Mouse (Mus musculus) liver, embryonic 15.5 days (tissue): ENCODE data around the gene Tfb1m. TPM values are rescaled to one million over a fixed set of nuclear protein-coding genes. Genes with fewer than 3 reads are reported as not detected.

Experiments used
- ATAC-seq: fragments of 200-750 bp; cut with Nextera tagmentation; 2 replicates; pipeline ENCODE4 v1.8.0; 2017; ENCODE audit warnings: moderate number of reproducible peaks, mild to moderate bottlenecking, moderate library complexity; ENCODE audit not compliant: insufficient read depth
- H3K27ac ChIP-seq: fragments of 300-500 bp; sonication (generic); replicated peaks from 2 replicates; pipeline ENCODE4 v1.5.1; 2015; ENCODE audit warnings: mild to moderate bottlenecking, inconsistent platforms
- H3K27me3 ChIP-seq: fragments of 300-500 bp; sonication (generic); 2 replicates; pipeline ENCODE4 v1.6.1; 2015; ENCODE audit warnings: mild to moderate bottlenecking, inconsistent platforms
- H3K36me3 ChIP-seq: fragments of 300-500 bp; sonication (generic); replicated peaks from 2 replicates; pipeline ENCODE4 v1.6.1; 2015; ENCODE audit warnings: moderate library complexity, mild to moderate bottlenecking, inconsistent platforms
- H3K4me1 ChIP-seq: fragments of 300-500 bp; sonication (generic); replicated peaks from 2 replicates; pipeline ENCODE4 v1.6.1; 2015; ENCODE audit warnings: inconsistent platforms
- H3K4me2 ChIP-seq: fragments of 300-500 bp; sonication (generic); 2 replicates; pipeline ENCODE4 v1.6.1; 2015; ENCODE audit warnings: moderate library complexity, mild to moderate bottlenecking, inconsistent platforms
- H3K4me3 ChIP-seq: fragments of 300-500 bp; sonication (generic); replicated peaks from 2 replicates; pipeline ENCODE4 v1.5.1; 2015; ENCODE audit warnings: mild to moderate bottlenecking, inconsistent platforms
- H3K9ac ChIP-seq: fragments of 300-500 bp; sonication (generic); 2 replicates; pipeline ENCODE4 v1.6.1; 2015; ENCODE audit warnings: moderate library complexity, mild to moderate bottlenecking, inconsistent platforms
- H3K9me3 ChIP-seq: fragments of 300-500 bp; sonication (generic); replicated peaks from 2 replicates; pipeline ENCODE4 v1.6.1; 2016; ENCODE audit warnings: inconsistent platforms
- WGBS: fragments of 180-500 bp; shearing (Covaris S2); methylation state at CpG from one replicate; pipeline ENCODE4 v1.1.7; 2015; ENCODE audit warnings: mixed read lengths; ENCODE audit not compliant: insufficient replicate concordance; 5-methylcytosine and 5-hydroxymethylcytosine counted together
- polyA plus RNA-seq: library from polyadenylated mRNA; unstranded; fragments of >200 nt; fragmentation: Nextera tagmentation; extraction: Ambion mirVana; gene quantifications from 2 replicates; pipeline ENCODE4 v1.2.1, GENCODE M21; 2015

Gene Tfb1m
- polyA plus RNA-seq = 9.6 and 11.4 TPM in 2 replicates

- Histone ChIP-seq H3K36me3 (no peaks in the 10 kb centered on the region), H3K27me3 (no peaks in the 10 kb centered on the region), H3K9me3 (no peaks in the 10 kb centered on the region), H3K9ac (peak within 1 kb of the TSS; percentile 61), H3K27ac (peak within 1 kb of the TSS; percentile 87), H3K4me1 (peaks cover 24% of the 10 kb centered on the region), H3K4me2 (peak within 1 kb of the TSS; percentile 88), H3K4me3 (peak within 1 kb of the TSS; percentile 84)
- ATAC-seq = peak; percentile 100
- under 1% methylated on average over 60 of the region's 60 CpGs for WGBS
Measured at GRCm38 (mm10) chr17:3557331-3558311, at the start of gene Tfb1m. Tfb1m (minus strand) TSS chr17:3557781.

GRCm38 (mm10) chr17:3602954-3603672 is 45.5 kb upstream of the Tfb1m start:
- WGBS = 65% methylated on average over 6 of the region's 6 CpGs
- Histone ChIP-seq H3K9me3 (no peaks in the 10 kb centered on the region), H3K4me2 (no peak overlapping the region), H3K27me3 (no peaks in the 10 kb centered on the region), H3K27ac (no peak overlapping the region), H3K36me3 (no peaks in the 10 kb centered on the region), H3K4me3 (no peak overlapping the region), H3K4me1 (no peaks in the 10 kb centered on the region), H3K9ac (no peak overlapping the region)
- ATAC-seq = no peak

- no peak for ATAC-seq
- Histone ChIP-seq H3K27me3 (no peaks in the 10 kb centered on the region), H3K9me3 (no peaks in the 10 kb centered on the region), H3K4me1 (no peaks in the 10 kb centered on the region), H3K4me2 (no peak overlapping the region), H3K4me3 (no peak overlapping the region), H3K9ac (no peak overlapping the region), H3K36me3 (no peaks in the 10 kb centered on the region), H3K27ac (no peak overlapping the region)
- 41% methylated on average over 1 of the region's 1 CpGs for WGBS
Measured at GRCm38 (mm10) chr17:3598393-3598792, 40.8 kb upstream of the Tfb1m start.

GRCm38 (mm10) chr17:3597866-3598265 is 40.3 kb upstream of the Tfb1m start:
- H3K4me2 ChIP-seq = no peak overlapping the region
- no peaks in the 10 kb centered on the region for H3K9me3 ChIP-seq
- no peaks in the 10 kb centered on the region for H3K4me1 ChIP-seq
- no peak overlapping the region for H3K4me3 ChIP-seq
- no peak overlapping the region for H3K27ac ChIP-seq
- 33% methylated on average over 1 of the region's 1 CpGs for WGBS
- no peak overlapping the region for H3K9ac ChIP-seq
- H3K27me3 ChIP-seq = no peaks in the 10 kb centered on the region
- H3K36me3 ChIP-seq = no peaks in the 10 kb centered on the region
- no peak for ATAC-seq

DNA sequence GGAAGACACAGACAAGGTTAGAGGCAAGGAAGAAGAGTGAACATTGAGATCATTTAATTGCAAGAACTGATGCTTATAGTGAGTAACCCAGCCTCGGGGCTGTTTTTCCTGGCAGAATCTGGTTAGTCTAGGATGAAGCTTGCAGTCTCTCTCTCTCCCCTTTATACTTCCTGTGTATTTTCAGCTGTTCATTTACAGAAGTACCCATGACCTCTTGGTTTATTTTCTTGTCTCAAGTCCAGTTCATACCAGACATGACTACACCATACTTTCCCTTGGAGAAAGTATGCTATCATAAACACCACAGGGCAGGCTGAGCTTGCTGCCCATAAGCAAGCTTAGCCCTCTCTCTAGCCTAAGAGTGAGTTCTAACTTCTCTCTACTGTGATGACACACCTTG is 39.5 kb upstream of the Tfb1m start:
- whole genome bisulfite sequencing = 47% methylated on average over 1 of the region's 1 CpGs
- no peak overlapping the region for H3K9ac ChIP-seq
- no peak for ATAC-seq
- no peaks in the 10 kb centered on the region for H3K9me3 ChIP-seq
- no peak overlapping the region for H3K27ac ChIP-seq
- no peaks in the 10 kb centered on the region for H3K36me3 ChIP-seq
- no peaks in the 10 kb centered on the region for H3K27me3 ChIP-seq
- no peak overlapping the region for H3K4me3 ChIP-seq
- H3K4me1 ChIP-seq = no peaks in the 10 kb centered on the region
- no peak overlapping the region for H3K4me2 ChIP-seq

GRCm38 (mm10) chr17:3570876-3571275 is 13.3 kb upstream of the Tfb1m start:
- Histone ChIP-seq H3K9me3 (no peaks in the 10 kb centered on the region), H3K4me2 (no peak overlapping the region), H3K4me3 (no peak overlapping the region), H3K4me1 (no peaks in the 10 kb centered on the region), H3K27me3 (no peaks in the 10 kb centered on the region), H3K27ac (no peak overlapping the region), H3K9ac (no peak overlapping the region), H3K36me3 (no peaks in the 10 kb centered on the region)
- 5% methylated on average over 12 of the region's 12 CpGs for WGBS
- ATAC-seq = no peak

- Histone ChIP-seq H3K27me3 (no peaks in the 10 kb centered on the region), H3K4me3 (no peak overlapping the region), H3K9me3 (no peaks in the 10 kb centered on the region), H3K4me1 (peaks cover 9% of the 10 kb centered on the region), H3K36me3 (no peaks in the 10 kb centered on the region), H3K4me2 (no peak overlapping the region), H3K9ac (no peak overlapping the region), H3K27ac (no peak overlapping the region)
- WGBS = 50% methylated on average over 8 of the region's 8 CpGs
- ATAC-seq = no peak
Measured at GRCm38 (mm10) chr17:3562405-3562804, 4.8 kb upstream of the Tfb1m start.

DNA sequence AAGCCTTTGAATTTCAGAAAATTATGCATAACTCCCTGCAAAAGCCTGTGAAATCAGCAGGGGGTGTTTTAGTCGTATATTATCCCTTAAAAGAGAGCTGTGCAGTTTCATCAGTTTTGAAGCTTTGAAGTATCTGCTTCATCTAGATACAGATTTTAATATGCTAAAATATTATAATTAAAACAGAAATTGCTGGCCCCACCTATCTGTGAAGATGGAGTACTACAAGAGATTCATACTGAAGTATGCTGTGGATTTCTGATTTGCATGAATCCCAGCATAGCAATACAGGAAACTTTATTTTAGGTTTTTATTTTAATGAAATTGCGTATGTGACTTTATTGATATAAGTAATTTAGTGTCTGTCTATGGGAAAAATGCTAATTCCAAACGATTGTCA is 3.0 kb upstream of the Tfb1m start:
- no peak overlapping the region for H3K4me3 ChIP-seq
- no peaks in the 10 kb centered on the region for H3K9me3 ChIP-seq
- H3K4me1 ChIP-seq = peaks cover 24% of the 10 kb centered on the region
- H3K9ac ChIP-seq = no peak overlapping the region
- ATAC-seq = no peak
- H3K27ac ChIP-seq = no peak overlapping the region
- H3K36me3 ChIP-seq = no peaks in the 10 kb centered on the region
- no peak overlapping the region for H3K4me2 ChIP-seq
- no peaks in the 10 kb centered on the region for H3K27me3 ChIP-seq
- WGBS = 39% methylated on average over 3 of the region's 3 CpGs

- peaks cover 24% of the 10 kb centered on the region for H3K4me1 ChIP-seq
- peak overlapping the region; percentile 73 for H3K27ac ChIP-seq
- H3K36me3 ChIP-seq = no peaks in the 10 kb centered on the region
- no peak for ATAC-seq
- WGBS = 74% methylated on average over 9 of the region's 9 CpGs
- no peaks in the 10 kb centered on the region for H3K9me3 ChIP-seq
- H3K27me3 ChIP-seq = no peaks in the 10 kb centered on the region
- H3K4me3 ChIP-seq = peak overlapping the region; percentile 84
- peak overlapping the region; percentile 88 for H3K4me2 ChIP-seq
- H3K9ac ChIP-seq = peak overlapping the region; percentile 48
Measured at GRCm38 (mm10) chr17:3558356-3558870, 832 bp upstream of the Tfb1m start.

DNA sequence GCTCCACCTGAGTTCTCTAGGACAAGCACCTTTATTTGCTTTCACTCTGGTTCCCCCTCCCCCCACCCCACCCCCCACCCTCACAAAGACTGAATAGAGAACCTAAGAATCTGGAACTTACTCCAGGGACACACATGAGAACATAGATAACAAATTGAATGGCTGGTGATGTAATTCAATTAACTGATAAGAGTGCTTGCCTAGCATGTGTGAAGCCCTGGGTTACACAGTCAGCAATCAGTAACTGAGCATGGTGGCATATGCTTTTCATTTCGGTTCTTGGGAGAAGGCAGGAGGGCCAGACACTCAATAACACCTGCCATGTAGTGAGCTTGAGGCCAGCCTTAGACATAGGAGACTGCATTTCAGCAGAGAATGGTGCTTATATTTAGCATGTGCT is 1.3 kb downstream of the Tfb1m start:
- Histone ChIP-seq H3K27me3 (no peaks in the 10 kb centered on the region), H3K27ac (peak overlapping the region; percentile 87; the same call in 1 of the 2 replicates), H3K4me2 (peak overlapping the region; percentile 88), H3K36me3 (no peaks in the 10 kb centered on the region), H3K9ac (no peak overlapping the region; the same call in 1 of the 2 replicates), H3K4me1 (peaks cover 24% of the 10 kb centered on the region), H3K4me3 (peak overlapping the region; percentile 84), H3K9me3 (no peaks in the 10 kb centered on the region)
- WGBS = 27% methylated on average over 1 of the region's 1 CpGs
- ATAC-seq = no peak

DNA sequence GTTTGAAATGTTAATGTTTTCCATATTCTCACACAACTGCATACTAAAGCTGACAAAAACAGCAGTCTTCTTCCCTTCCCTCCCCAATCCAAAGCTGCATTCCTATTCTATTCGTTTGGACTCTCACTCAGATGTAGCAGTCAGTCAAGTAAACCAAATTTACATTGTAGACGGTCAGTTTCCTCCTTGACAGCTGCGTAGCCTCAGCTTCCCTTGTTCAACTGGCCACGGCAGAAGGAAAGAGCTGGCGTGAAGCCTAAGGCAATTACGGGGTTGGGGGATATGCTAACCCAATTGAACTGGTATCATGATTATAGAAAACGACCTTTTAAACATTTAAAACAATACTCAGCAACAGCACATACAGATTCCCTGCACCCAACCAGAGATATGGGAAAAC is 9.9 kb downstream of the Tfb1m start:
- Histone ChIP-seq H3K9ac (no peak overlapping the region), H3K27me3 (no peaks in the 10 kb centered on the region), H3K4me2 (no peak overlapping the region), H3K4me1 (no peaks in the 10 kb centered on the region), H3K4me3 (no peak overlapping the region), H3K36me3 (peaks cover 3% of the 10 kb centered on the region), H3K27ac (no peak overlapping the region), H3K9me3 (no peaks in the 10 kb centered on the region)
- WGBS = 58% methylated on average over 7 of the region's 7 CpGs
- no peak for ATAC-seq
